Mouse (Mus musculus): ENCODE measurements around the gene Ugt1a5. TPM values are rescaled to one million over a fixed set of nuclear protein-coding genes. Genes with fewer than 3 reads are reported as not detected.

The Ugt1a5 gene
- total RNA-seq, 2 experiments from 2014 or later: not detected

GRCm38 (mm10) chr1:88234646-88235045 is 68.8 kb downstream of the Ugt1a5 start:
- no peak for ATAC-seq (replicated peaks; ENCODE audit: low FRiP score, poor library complexity, severe bottlenecking)

- no peak; the same call in 1 of the 2 replicates for ATAC-seq (replicated peaks; ENCODE audit: low FRiP score, poor library complexity, severe bottlenecking)
Measured at GRCm38 (mm10) chr1:88235046-88235893, 69.5 kb downstream of the Ugt1a5 start.

GRCm38 (mm10) chr1:88235894-88236415 is 70.1 kb downstream of the Ugt1a5 start:
- no peak for ATAC-seq (replicated peaks; ENCODE audit: low FRiP score, poor library complexity, severe bottlenecking)

- no peak for ATAC-seq (replicated peaks; ENCODE audit: low FRiP score, poor library complexity, severe bottlenecking)
Measured at GRCm38 (mm10) chr1:88237311-88237710, 71.5 kb downstream of the Ugt1a5 start.

GRCm38 (mm10) chr1:88238771-88239170 is 73.0 kb downstream of the Ugt1a5 start:
- ATAC-seq (replicated peaks; ENCODE audit: low FRiP score, poor library complexity, severe bottlenecking): no peak

- no peak for ATAC-seq (replicated peaks; ENCODE audit: low FRiP score, poor library complexity, severe bottlenecking)
Measured at GRCm38 (mm10) chr1:88240072-88240471, 74.3 kb downstream of the Ugt1a5 start.

GRCm38 (mm10) chr1:88240579-88240978 is 74.8 kb downstream of the Ugt1a5 start:
- ATAC-seq (replicated peaks; ENCODE audit: low FRiP score, poor library complexity, severe bottlenecking): no peak

- no peak for ATAC-seq (replicated peaks; ENCODE audit: low FRiP score, poor library complexity, severe bottlenecking)
Measured at GRCm38 (mm10) chr1:88243861-88244260, 78.0 kb downstream of the Ugt1a5 start.

GRCm38 (mm10) chr1:88245881-88246280 is 80.1 kb downstream of the Ugt1a5 start:
- ATAC-seq (replicated peaks; ENCODE audit: low FRiP score, poor library complexity, severe bottlenecking): no peak

- ATAC-seq (replicated peaks; ENCODE audit: low FRiP score, poor library complexity, severe bottlenecking): no peak
Measured at GRCm38 (mm10) chr1:88246386-88246785, 80.6 kb downstream of the Ugt1a5 start.

- no peak for ATAC-seq (replicated peaks; ENCODE audit: low FRiP score, poor library complexity, severe bottlenecking)
Measured at GRCm38 (mm10) chr1:88247660-88248059, 81.8 kb downstream of the Ugt1a5 start.

GRCm38 (mm10) chr1:88248658-88249057 is 82.8 kb downstream of the Ugt1a5 start:
- no peak for ATAC-seq (replicated peaks; ENCODE audit: low FRiP score, poor library complexity, severe bottlenecking)

- ATAC-seq (replicated peaks; ENCODE audit: low FRiP score, poor library complexity, severe bottlenecking): no peak
Measured at GRCm38 (mm10) chr1:88249596-88249995, 83.8 kb downstream of the Ugt1a5 start.

GRCm38 (mm10) chr1:88250023-88250422 is 84.2 kb downstream of the Ugt1a5 start:
- ATAC-seq (replicated peaks; ENCODE audit: low FRiP score, poor library complexity, severe bottlenecking): no peak

GRCm38 (mm10) chr1:88253106-88253505 is 87.3 kb downstream of the Ugt1a5 start:
- ATAC-seq (replicated peaks; ENCODE audit: low FRiP score, poor library complexity, severe bottlenecking): no peak

- ATAC-seq (replicated peaks; ENCODE audit: low FRiP score, poor library complexity, severe bottlenecking): no peak
Measured at GRCm38 (mm10) chr1:88253540-88253939, 87.7 kb downstream of the Ugt1a5 start.

- no peak for ATAC-seq (replicated peaks; ENCODE audit: low FRiP score, poor library complexity, severe bottlenecking)
Measured at GRCm38 (mm10) chr1:88254793-88255465, 89.1 kb downstream of the Ugt1a5 start.

- ATAC-seq (replicated peaks; ENCODE audit: low FRiP score, poor library complexity, severe bottlenecking): no peak
Measured at GRCm38 (mm10) chr1:88255466-88255857, 89.7 kb downstream of the Ugt1a5 start.

GRCm38 (mm10) chr1:88255989-88256754 is 90.4 kb downstream of the Ugt1a5 start:
- ATAC-seq (replicated peaks; ENCODE audit: low FRiP score, poor library complexity, severe bottlenecking): no peak
